Mouse (Mus musculus) forebrain, embryonic 14.5 days (tissue): Measurements from ENCODE around the gene Fcgr1. TPM values are rescaled to one million over a fixed set of nuclear protein-coding genes. Genes with fewer than 3 reads are reported as not detected.

ENCODE experiments used
- ATAC-seq: fragments of 200-750 bp; cut with Nextera tagmentation; 2 replicates; pipeline ENCODE4 v1.8.0; 2017; ENCODE audit warnings: mild to moderate bottlenecking, moderate library complexity
- DNase-seq: peaks from one replicate; pipeline ENCODE4 v3.0.0-alpha.2; 2015; ENCODE audit warnings: low spot score
- H3K27ac ChIP-seq: fragments of 300-500 bp; sonication (generic); 2 replicates; pipeline ENCODE4 v1.5.1; 2014; ENCODE audit warnings: low read depth, mild to moderate bottlenecking, control low read depth, low read length, moderate library complexity
- H3K27me3 ChIP-seq: fragments of 300-500 bp; sonication (generic); replicated peaks from 2 replicates; pipeline ENCODE4 v1.6.1; 2014; ENCODE audit warnings: low read length, control low read depth, mixed read lengths; ENCODE audit not compliant: control insufficient read depth, insufficient read depth
- H3K36me3 ChIP-seq: fragments of 300-500 bp; sonication (generic); 2 replicates; pipeline ENCODE4 v1.6.1; 2014; ENCODE audit warnings: low read length, control low read depth; ENCODE audit not compliant: control insufficient read depth, insufficient read depth
- H3K4me1 ChIP-seq: fragments of 300-500 bp; sonication (generic); 2 replicates; pipeline ENCODE4 v1.6.1; 2014; ENCODE audit warnings: antibody characterized with exemption, low read length, control low read depth; ENCODE audit not compliant: control insufficient read depth, insufficient read depth
- H3K4me2 ChIP-seq: fragments of 300-500 bp; sonication (generic); 2 replicates; pipeline ENCODE4 v1.6.1; 2014; ENCODE audit warnings: mild to moderate bottlenecking, control low read depth, low read length
- H3K4me3 ChIP-seq: fragments of 300-500 bp; sonication (generic); 2 replicates; pipeline ENCODE4 v1.5.1; 2014; ENCODE audit warnings: low read depth, low read length, control low read depth
- H3K9ac ChIP-seq: fragments of 300-500 bp; sonication (generic); 2 replicates; pipeline ENCODE4 v1.6.1; 2014; ENCODE audit warnings: mild to moderate bottlenecking, low read length, control low read depth, moderate library complexity
- H3K9me3 ChIP-seq: fragments of 300-500 bp; sonication (generic); replicated peaks from 2 replicates; pipeline ENCODE4 v1.6.1; 2016; ENCODE audit warnings: low read length, control low read depth, mixed read lengths; ENCODE audit not compliant: control insufficient read depth
- WGBS: fragments of 180-500 bp; shearing (Covaris S2); extraction: QIAGEN DNeasy Blood & Tissue Kit; methylation state at CpG from one replicate; pipeline ENCODE4 v1.1.7; 2014; 5-methylcytosine and 5-hydroxymethylcytosine counted together
- polyA plus RNA-seq: library from polyadenylated mRNA; unstranded; fragments of >200 nt; fragmentation: Nextera tagmentation; extraction: Ambion mirVana; gene quantifications from 2 replicates; pipeline ENCODE4 v1.2.1, GENCODE M21; 2014

The Fcgr1 gene
- polyA plus RNA-seq, 1 experiment from 2014 or later: 1.6 TPM

- no peaks in the 10 kb centered on the region for H3K27me3 ChIP-seq
- peak within 1 kb of the TSS; percentile 86 for H3K9ac ChIP-seq
- no peaks in the 10 kb centered on the region for H3K36me3 ChIP-seq
- peak within 1 kb of the TSS; percentile 84 for H3K4me2 ChIP-seq
- H3K4me3 ChIP-seq: peak within 1 kb of the TSS; percentile 55
- peaks cover 18% of the 10 kb centered on the region for H3K4me1 ChIP-seq
- H3K27ac ChIP-seq: peak within 1 kb of the TSS; percentile 98
- WGBS: 0% methylated on average over 40 of the region's 40 CpGs
- peak; percentile 98 for DNase-seq
- peak; percentile 93 for ATAC-seq
- no peaks in the 10 kb centered on the region for H3K9me3 ChIP-seq
These were observed 30.7 kb downstream of the Fcgr1 start, which contains the start of gene Hist2h4 for GRCm38 (mm10) chr3:96262979-96263550. Hist2h4 (minus strand) TSS chr3:96263311.

- Histone ChIP-seq H3K36me3 (no peaks in the 10 kb centered on the region), H3K4me1 (peaks cover 18% of the 10 kb centered on the region), H3K27ac (peak overlapping the region; percentile 98), H3K9ac (peak overlapping the region; percentile 86), H3K4me3 (peak overlapping the region; percentile 55), H3K4me2 (peak overlapping the region; percentile 84), H3K27me3 (no peaks in the 10 kb centered on the region), H3K9me3 (no peaks in the 10 kb centered on the region)
- ATAC-seq (peak; percentile 62), DNase-seq (peak; percentile 88)
- under 1% methylated on average over 19 of the region's 19 CpGs for WGBS
These were observed 31.4 kb downstream of the Fcgr1 start for GRCm38 (mm10) chr3:96262216-96262875.

- ATAC-seq: no peak
- peak overlapping the region; percentile 86 for H3K9ac ChIP-seq
- H3K4me2 ChIP-seq: peak overlapping the region; percentile 84
These were observed 32.1 kb downstream of the Fcgr1 start for GRCm38 (mm10) chr3:96261623-96262022.

GRCm38 (mm10) chr3:96260220-96260619, 33.5 kb downstream of the Fcgr1 start:
- no peak overlapping the region for H3K9ac ChIP-seq
- no peak for ATAC-seq
- WGBS: 90% methylated on average over 5 of the region's 5 CpGs
- peaks cover 18% of the 10 kb centered on the region for H3K4me1 ChIP-seq
- H3K4me3 ChIP-seq: no peak overlapping the region
- DNase-seq: no peak
- H3K9me3 ChIP-seq: no peaks in the 10 kb centered on the region
- H3K36me3 ChIP-seq: no peaks in the 10 kb centered on the region
- no peak overlapping the region for H3K4me2 ChIP-seq
- H3K27me3 ChIP-seq: no peaks in the 10 kb centered on the region
- no peak overlapping the region for H3K27ac ChIP-seq

More at GRCm38 (mm10) chr3:96261623-96262022, 32.1 kb downstream of the Fcgr1 start:
- H3K36me3 ChIP-seq: no peaks in the 10 kb centered on the region
- peaks cover 18% of the 10 kb centered on the region for H3K4me1 ChIP-seq
- H3K27ac ChIP-seq: peak overlapping the region; percentile 98
- peak overlapping the region; percentile 55; the same call in 1 of the 2 replicates for H3K4me3 ChIP-seq
- no peaks in the 10 kb centered on the region for H3K27me3 ChIP-seq
- DNase-seq: no peak
- H3K9me3 ChIP-seq: no peaks in the 10 kb centered on the region
- 64% methylated on average over 3 of the region's 3 CpGs for WGBS

- Histone ChIP-seq H3K27me3 (no peaks in the 10 kb centered on the region), H3K9me3 (no peaks in the 10 kb centered on the region), H3K9ac (no peak overlapping the region), H3K4me2 (no peak overlapping the region), H3K4me3 (no peak overlapping the region), H3K36me3 (no peaks in the 10 kb centered on the region), H3K27ac (no peak overlapping the region), H3K4me1 (peaks cover 6% of the 10 kb centered on the region)
- WGBS: 85% methylated on average over 3 of the region's 3 CpGs
- ATAC-seq (no peak), DNase-seq (no peak)
These were observed 36.6 kb downstream of the Fcgr1 start for GRCm38 (mm10) chr3:96257190-96257589.

GRCm38 (mm10) chr3:96255926-96256593, 37.7 kb downstream of the Fcgr1 start:
- ATAC-seq (no peak), DNase-seq (no peak)
- Histone ChIP-seq H3K9ac (no peak overlapping the region), H3K4me2 (no peak overlapping the region), H3K27me3 (no peaks in the 10 kb centered on the region), H3K27ac (no peak overlapping the region), H3K9me3 (no peaks in the 10 kb centered on the region), H3K4me3 (no peak overlapping the region), H3K36me3 (no peaks in the 10 kb centered on the region), H3K4me1 (no peaks in the 10 kb centered on the region)
- WGBS: 86% methylated on average over 5 of the region's 5 CpGs

- ATAC-seq (peak; percentile 58; the same call in 1 of the 2 replicates), DNase-seq (peak; percentile 62)
These were observed 39.0 kb downstream of the Fcgr1 start for GRCm38 (mm10) chr3:96254683-96255355.

GRCm38 (mm10) chr3:96251787-96252186, 42.0 kb downstream of the Fcgr1 start:
- ATAC-seq: no peak
- Histone ChIP-seq H3K27ac (no peak overlapping the region), H3K4me3 (no peak overlapping the region), H3K9ac (no peak overlapping the region), H3K36me3 (no peaks in the 10 kb centered on the region), H3K27me3 (no peaks in the 10 kb centered on the region), H3K4me1 (peaks cover 4% of the 10 kb centered on the region; the same call in 1 of the 2 replicates), H3K4me2 (no peak overlapping the region), H3K9me3 (no peaks in the 10 kb centered on the region)
- 91% methylated on average over 3 of the region's 3 CpGs for WGBS
- DNase-seq: no peak

More at GRCm38 (mm10) chr3:96254683-96255355, 39.0 kb downstream of the Fcgr1 start:
- Histone ChIP-seq H3K4me2 (no peak overlapping the region), H3K27ac (no peak overlapping the region), H3K9ac (no peak overlapping the region), H3K9me3 (no peaks in the 10 kb centered on the region), H3K36me3 (no peaks in the 10 kb centered on the region), H3K27me3 (no peaks in the 10 kb centered on the region), H3K4me1 (no peaks in the 10 kb centered on the region), H3K4me3 (no peak overlapping the region)
- WGBS: 56% methylated on average over 10 of the region's 10 CpGs
